In the genomic region with DNA sequence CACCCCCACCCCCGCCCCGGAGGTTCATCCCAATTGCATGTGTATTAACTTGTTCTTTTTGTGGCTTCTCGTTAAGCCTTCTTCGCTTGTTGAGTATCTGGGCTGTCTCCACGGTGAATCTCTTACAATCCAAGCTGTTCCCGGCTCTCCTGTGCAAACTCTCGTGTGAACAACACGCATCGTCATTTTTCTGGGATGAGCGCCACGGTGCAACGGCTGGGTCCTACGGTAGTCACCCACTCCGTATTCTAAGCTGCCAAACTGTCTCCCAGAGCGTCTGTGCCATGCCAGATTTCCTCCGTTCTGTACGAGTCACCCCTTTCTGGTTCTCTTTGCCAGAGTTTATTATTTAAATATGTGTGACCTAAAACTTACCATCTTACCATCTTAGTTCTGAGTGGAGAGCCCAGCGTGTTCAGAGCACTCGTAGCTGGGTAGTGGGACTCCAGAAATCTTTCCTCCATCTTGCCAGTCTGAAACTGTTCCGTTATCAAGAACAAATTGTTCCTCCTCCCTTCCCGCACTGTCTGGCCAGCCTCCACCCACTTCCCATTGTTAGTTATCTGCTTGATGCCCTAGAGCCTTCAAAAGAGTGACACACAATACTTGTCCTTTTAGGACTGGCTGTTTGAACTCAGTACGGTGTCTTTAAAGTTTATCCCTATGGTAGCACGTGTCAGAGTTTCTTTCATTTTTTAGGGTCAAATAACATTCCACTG, we compare ENCODE assay signal across 8 mouse cellular contexts.
DNase-seq lines count a peak whose midpoint lies in the region; ATAC-seq lines count a peak whose summit lies in the region.

No protein-coding gene starts in this region.

- H3K9me3 ChIP-seq in intestine, embryonic 16.5 days (ENCODE audit: control insufficient read depth, low read length): no peaks in the 10 kb centered on the region

- WGBS in intestine, embryonic 16.5 days: 87% methylated on average over 23 of the region's 23 CpGs

- H3K27me3 ChIP-seq in intestine, embryonic 16.5 days (replicated peaks; ENCODE audit: control insufficient read depth, insufficient read depth, low read length): no peaks in the 10 kb centered on the region

- no peaks in the 10 kb centered on the region for H3K4me1 ChIP-seq in intestine, embryonic 16.5 days (ENCODE audit: control insufficient read depth, insufficient read depth, low read length)

- H3K27ac ChIP-seq in intestine, embryonic 16.5 days (ENCODE audit: low read length): no peak overlapping the region

- no peak overlapping the region for H3K4me3 ChIP-seq in intestine, embryonic 16.5 days (ENCODE audit: low read length)

- ATAC-seq in frontal cortex, adult (ENCODE audit: low TSS enrichment): peak; percentile 96
- ATAC-seq in activated CD4-positive, CD25-positive, alpha-beta regulatory T cell, adult 4 months: no peak
- no peak for ATAC-seq in intestine, embryonic 16.5 days

- no peak overlapping the region for H3K9ac ChIP-seq in intestine, embryonic 16.5 days (ENCODE audit: low read depth, low read length)

- peak; percentile 20 to 22 for DNase-seq in heart, adult 9 months (ENCODE audit: low spot score in 2 of 2)
- DNase-seq in heart, adult 8-10 months (ENCODE audit: low spot score): no peak
- peak; percentile 62 to 91 for DNase-seq in left cerebral cortex, adult 8-10 months (ENCODE audit: low spot score in 2 of 2)
- DNase-seq in right cerebral cortex, postnatal 10 days (ENCODE audit: low spot score in 2 of 2): peak; percentile 91 to 93
- DNase-seq in adrenal gland, postnatal 36 days: no peak

- no peak overlapping the region for H3K4me2 ChIP-seq in intestine, embryonic 16.5 days (ENCODE audit: low read depth, low read length)

- H3K36me3 ChIP-seq in intestine, embryonic 16.5 days (ENCODE audit: control insufficient read depth, insufficient read depth, low read length): no peaks in the 10 kb centered on the region

Comparison
In these comparisons a context has a peak if more than half of its experiments do, and no peak if none do; other contexts are left out.
1. DNase-seq: peak in heart, adult 9 months (2 of 2), left cerebral cortex, adult 8-10 months (2 of 2) and right cerebral cortex, postnatal 10 days (2 of 2); none in heart, adult 8-10 months (single experiment) and adrenal gland, postnatal 36 days (0 of 2).